Mouse (Mus musculus) C2C12 (cell line): ENCODE results near the gene Ccdc77. TPM values are rescaled to one million over a fixed set of nuclear protein-coding genes. Genes with fewer than 3 reads are reported as not detected.

Experiments
- H3K27me3 ChIP-seq: one replicate; pipeline ENCODE4 v1.6.1; 2011; ENCODE audit not compliant: control insufficient read depth, insufficient read depth, insufficient read length
- H3K36me3 ChIP-seq: one replicate; pipeline ENCODE4 v1.6.1; 2011; ENCODE audit not compliant: control insufficient read depth, insufficient read depth
- H3K4me3 ChIP-seq: one replicate; pipeline ENCODE4 v1.5.1; 2011; ENCODE audit warnings: mild to moderate bottlenecking, control low read depth; ENCODE audit not compliant: poor library complexity, insufficient read depth, severe bottlenecking
- H3K79me2 ChIP-seq: one replicate; pipeline ENCODE4 v1.6.1; 2011; ENCODE audit not compliant: control insufficient read depth, insufficient read depth
- H3K79me3 ChIP-seq: one replicate; pipeline ENCODE4 v1.6.1; 2011; ENCODE audit warnings: low read depth, control low read depth
- H3ac ChIP-seq: one replicate; pipeline ENCODE3; 2011; ENCODE audit warnings: low read depth; ENCODE audit not compliant: control insufficient read depth, insufficient read length
- CEBPB ChIP-seq: IDR thresholded peaks from one replicate; pipeline ENCODE4 v1.6.1; 2011; ENCODE audit warnings: low read depth, mild to moderate bottlenecking, control low read depth, moderate library complexity
- CTCF ChIP-seq: IDR thresholded peaks from one replicate; pipeline ENCODE4 v1.5.1; 2011; ENCODE audit not compliant: control insufficient read depth, insufficient read depth, insufficient read length
- FOSL1 ChIP-seq: IDR thresholded peaks from one replicate; pipeline ENCODE4 v1.8.0; 2011; ENCODE audit warnings: mild to moderate bottlenecking, low read length; ENCODE audit not compliant: poor library complexity, insufficient read depth, severe bottlenecking
- MAX ChIP-seq: IDR thresholded peaks from one replicate; pipeline ENCODE4 v1.6.1; 2011; ENCODE audit warnings: mild to moderate bottlenecking, control low read depth
- MYOD1 ChIP-seq: IDR thresholded peaks from one replicate; pipeline ENCODE4 v1.6.1; 2011; ENCODE audit warnings: low read depth; ENCODE audit not compliant: control insufficient read depth, insufficient read length
- MYOG ChIP-seq: IDR thresholded peaks from one replicate; pipeline ENCODE4 v1.6.1; 2011; ENCODE audit not compliant: control insufficient read depth, insufficient read length; ENCODE audit errors: extremely low read depth
- USF1 ChIP-seq: IDR thresholded peaks from one replicate; pipeline ENCODE4 v1.6.1; 2011; ENCODE audit warnings: low read depth, mild to moderate bottlenecking, control low read depth, moderate library complexity
- long read RNA-seq, 2 experiments: library from polyadenylated mRNA; unstranded; transcript quantifications; one replicate each; pipeline ENCODE4 v2.0.0; 2019 to 2020
- polyA plus RNA-seq: library from polyadenylated mRNA; unstranded; fragments of >200 nt; fragmentation: generic; extraction: Trizol; gene quantifications from one replicate; pipeline ENCODE4 v1.2.1, GENCODE M21; 2012; ENCODE audit warnings: missing spikeins

The Ccdc77 gene
- 3.8 TPM for polyA plus RNA-seq
- long read RNA-seq, experiment 1, partial matches to known transcripts, result 2 of 11 reads
- long read RNA-seq, experiment 1, other reads (novel, unspliced or antisense), result 6 of 11 reads
- long read RNA-seq, experiment 2, transcript Ccdc77-201 (12 exons, 2,610 nt), result major isoform, 15 of 46 reads
- long read RNA-seq, experiment 2, transcript Ccdc77-202 (12 exons, 1,887 nt), result minor isoform, 8 of 46 reads
- long read RNA-seq, experiment 2, partial matches to known transcripts, result 3 of 46 reads
- long read RNA-seq, experiment 2, other reads (novel, unspliced or antisense), result 20 of 46 reads

- Histone ChIP-seq H3K27me3 (no peaks in the 10 kb centered on the region), H3K79me3 (peaks cover 30% of the 10 kb centered on the region), H3K36me3 (peaks cover 19% of the 10 kb centered on the region), H3K79me2 (peaks cover 37% of the 10 kb centered on the region), H3ac (peak within 1 kb of the TSS; percentile 80), H3K4me3 (peak within 1 kb of the TSS; percentile 93)
- TF ChIP-seq FOSL1 (no peak), MYOG (no peak), CEBPB (no peak), MYOD1 (no peak), USF1 (no peak), MAX (no peak), CTCF (no peak)
Observed at GRCm38 (mm10) chr6:120363688-120364522, at the start of gene Ccdc77, which contains the start of gene Kdm5a. Ccdc77 (minus strand) TSS chr6:120364374. Kdm5a (plus strand) TSS chr6:120364124.

GRCm38 (mm10) chr6:120403936-120404335, 39.8 kb upstream of the Ccdc77 start:
- Histone ChIP-seq H3K36me3 (peaks cover 77% of the 10 kb centered on the region), H3K27me3 (no peaks in the 10 kb centered on the region), H3K79me3 (no peaks in the 10 kb centered on the region), H3K4me3 (no peak overlapping the region), H3K79me2 (no peaks in the 10 kb centered on the region), H3ac (no peak overlapping the region)
- TF ChIP-seq CTCF (no peak), USF1 (no peak), CEBPB (no peak), FOSL1 (no peak), MAX (no peak), MYOG (no peak), MYOD1 (no peak)

GRCm38 (mm10) chr6:120395622-120396345, 31.6 kb upstream of the Ccdc77 start:
- TF ChIP-seq CTCF (no peak), MYOG (no peak), MYOD1 (no peak)
- no peaks in the 10 kb centered on the region for H3K27me3 ChIP-seq
- H3K79me2 ChIP-seq, result peaks cover 13% of the 10 kb centered on the region
- H3K79me3 ChIP-seq, result peaks cover 2% of the 10 kb centered on the region
- H3K4me3 ChIP-seq, result no peak overlapping the region
- H3K36me3 ChIP-seq, result peaks cover 69% of the 10 kb centered on the region
- no peak overlapping the region for H3ac ChIP-seq

- H3K36me3 ChIP-seq, result peaks cover 80% of the 10 kb centered on the region
Observed at GRCm38 (mm10) chr6:120392811-120393210, 28.6 kb upstream of the Ccdc77 start.

GRCm38 (mm10) chr6:120390054-120390453, 25.9 kb upstream of the Ccdc77 start:
- Histone ChIP-seq H3ac (no peak overlapping the region), H3K36me3 (peaks cover 80% of the 10 kb centered on the region), H3K4me3 (no peak overlapping the region), H3K27me3 (no peaks in the 10 kb centered on the region), H3K79me2 (no peaks in the 10 kb centered on the region), H3K79me3 (no peaks in the 10 kb centered on the region)
- no peak for TF ChIP-seq FOSL1
- no peak for TF ChIP-seq USF1

More at GRCm38 (mm10) chr6:120392811-120393210, 28.6 kb upstream of the Ccdc77 start:
- peaks cover 13% of the 10 kb centered on the region for H3K79me2 ChIP-seq
- H3ac ChIP-seq, result no peak overlapping the region
- TF ChIP-seq CTCF (no peak), CEBPB (no peak), MYOG (no peak), FOSL1 (no peak), MYOD1 (no peak), MAX (no peak), USF1 (no peak)
- peaks cover 2% of the 10 kb centered on the region for H3K79me3 ChIP-seq
- H3K27me3 ChIP-seq, result no peaks in the 10 kb centered on the region
- no peak overlapping the region for H3K4me3 ChIP-seq
